Mouse (Mus musculus) cerebellum, adult 2 months (tissue): ENCODE measurements around the gene Tmem231.

Experiments used
- CTCF ChIP-seq: fragments of 200-500 bp; IDR thresholded peaks from 2 replicates; pipeline ENCODE4 v1.5.1; 2011; ENCODE audit warnings: low read depth, mild to moderate bottlenecking, control low read depth, low read length, moderate library complexity, borderline replicate concordance; ENCODE audit not compliant: insufficient read depth
- POLR2A ChIP-seq: fragments of 200-500 bp; IDR thresholded peaks from 2 replicates; pipeline ENCODE4 v1.6.1; 2011; ENCODE audit warnings: low read length, control low read depth, borderline replicate concordance; ENCODE audit not compliant: insufficient read depth

DNA sequence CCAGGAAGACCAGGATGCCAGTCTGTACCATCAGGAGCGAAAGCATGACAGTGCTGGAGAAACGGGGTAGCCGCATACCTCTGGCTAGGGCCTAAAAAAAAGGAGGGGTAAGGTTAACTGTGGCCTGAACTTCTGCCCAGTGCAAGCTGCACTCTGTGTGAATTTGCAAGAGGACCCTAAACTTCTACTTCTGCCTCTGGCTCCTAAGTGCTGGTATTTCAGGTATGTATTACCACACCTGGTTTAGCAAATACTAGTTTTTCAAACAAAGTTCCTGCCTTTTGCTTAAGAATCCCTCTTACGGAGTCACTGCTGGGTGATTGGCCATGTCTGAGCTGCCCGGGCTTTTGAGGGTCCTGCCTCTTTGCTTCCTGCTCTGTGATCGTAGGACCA, 42.8 kb downstream of the Tmem231 start:
- TF ChIP-seq CTCF, result no peak
- no peak for TF ChIP-seq POLR2A
